Mouse (Mus musculus): Measurements from ENCODE around the gene Ninj2. TPM values are rescaled to one million over a fixed set of nuclear protein-coding genes. Genes with fewer than 3 reads are reported as not detected.

Ninj2 gene
- polyA plus RNA-seq, 1 experiment from 2014 or later: not detected

DNA sequence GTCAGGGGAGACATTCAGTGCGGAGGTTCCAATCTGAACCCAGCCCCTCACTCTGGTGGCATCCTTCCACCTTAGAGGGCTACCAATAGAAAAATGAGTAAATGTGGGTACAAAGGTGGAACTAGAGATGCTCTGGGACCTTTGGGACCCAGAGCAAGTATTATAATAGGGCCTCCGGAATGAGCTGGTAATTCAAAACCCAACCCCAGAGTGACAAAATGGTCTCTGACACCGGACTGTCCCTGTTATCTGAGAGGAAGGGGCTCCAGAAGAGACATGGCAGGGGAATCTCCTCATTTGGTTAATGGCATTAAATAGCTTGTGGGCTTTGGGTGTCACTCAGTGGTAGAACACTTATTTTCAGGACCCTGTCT lies 18.2 kb downstream of the Ninj2 start:
- peaks cover 14% of the 10 kb centered on the region for H3K4me1 ChIP-seq (replicated peaks; ENCODE audit: control insufficient read depth, insufficient read depth, low read length)
- no peak overlapping the region for H3K27ac ChIP-seq (ENCODE audit: low read depth, low read length)

DNA sequence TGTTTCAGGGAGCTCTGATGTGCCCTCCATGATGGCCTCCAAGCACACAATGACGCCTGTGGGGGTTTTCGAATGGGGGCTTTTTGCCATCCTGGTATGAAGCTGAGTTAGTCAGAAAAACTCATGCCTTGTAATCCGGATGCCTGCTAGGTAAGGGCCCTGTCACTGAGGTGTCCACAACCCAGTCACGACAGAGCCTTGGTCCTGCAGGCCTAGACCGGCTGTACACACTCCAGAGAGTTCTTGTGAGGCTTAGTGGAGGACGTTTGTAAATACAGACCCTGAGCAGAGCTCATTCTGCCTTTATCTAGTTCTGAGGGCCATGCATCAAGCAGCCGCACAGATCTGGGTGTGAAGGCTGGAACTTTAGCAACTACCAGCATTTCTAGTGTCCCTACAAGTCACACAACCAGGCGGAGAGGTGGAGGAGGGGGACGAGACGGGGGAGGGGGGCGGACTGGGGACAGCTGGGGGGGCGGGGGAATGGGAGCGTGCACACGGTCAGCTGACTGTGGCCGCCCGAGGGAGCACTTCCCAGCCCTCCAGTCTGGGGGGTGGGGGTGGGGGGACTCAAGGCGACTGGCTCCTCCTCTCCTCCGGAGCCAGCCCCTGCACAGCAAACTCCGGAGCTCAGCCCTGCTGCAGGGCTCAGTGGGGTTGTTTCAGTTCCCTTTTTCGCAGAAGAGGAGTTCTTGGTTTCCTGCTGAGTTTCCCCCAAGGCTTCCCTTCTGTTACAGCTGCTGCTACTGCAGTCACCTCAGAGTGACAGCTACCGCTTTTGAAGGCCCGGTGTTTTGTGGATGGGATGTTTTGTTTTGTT lies 19.0 kb downstream of the Ninj2 start:
- Histone ChIP-seq H3K4me2 (peak overlapping the region; percentile 69), H3K36me3 (ENCODE audit: control insufficient read depth, insufficient read depth, low read length) (no peaks in the 10 kb centered on the region), H3K27ac (ENCODE audit: low read depth, low read length) (peak overlapping the region; percentile 76), H3K4me3 (ENCODE audit: low read depth, low read length) (peak overlapping the region; percentile 39), H3K9me3 (ENCODE audit: control insufficient read depth, low read length) (no peaks in the 10 kb centered on the region), H3K4me1 (replicated peaks; ENCODE audit: control insufficient read depth, insufficient read depth, low read length) (peaks cover 14% of the 10 kb centered on the region), H3K9ac (ENCODE audit: low read depth, low read length) (peak overlapping the region; percentile 42), H3K27me3 (replicated peaks; ENCODE audit: control insufficient read depth, insufficient read depth, low read length) (no peaks in the 10 kb centered on the region)
- DNase-seq (ENCODE audit: low spot score): peak; percentile 75
- WGBS: 7% methylated on average over 22 of the region's 22 CpGs
- ATAC-seq (replicated peaks; ENCODE audit: low FRiP score): peak; percentile 92

More for the DNA sequence above, 18.2 kb downstream of the Ninj2 start:
- WGBS: 60% methylated on average over 3 of the region's 3 CpGs
- H3K9me3 ChIP-seq (ENCODE audit: control insufficient read depth, low read length): no peaks in the 10 kb centered on the region
- H3K4me3 ChIP-seq (ENCODE audit: low read depth, low read length): no peak overlapping the region
- ATAC-seq (replicated peaks; ENCODE audit: low FRiP score): no peak
- no peak overlapping the region for H3K4me2 ChIP-seq
- no peak for DNase-seq (ENCODE audit: low spot score)
- H3K9ac ChIP-seq (ENCODE audit: low read depth, low read length): no peak overlapping the region
- no peaks in the 10 kb centered on the region for H3K27me3 ChIP-seq (replicated peaks; ENCODE audit: control insufficient read depth, insufficient read depth, low read length)
- no peaks in the 10 kb centered on the region for H3K36me3 ChIP-seq (ENCODE audit: control insufficient read depth, insufficient read depth, low read length)

DNA sequence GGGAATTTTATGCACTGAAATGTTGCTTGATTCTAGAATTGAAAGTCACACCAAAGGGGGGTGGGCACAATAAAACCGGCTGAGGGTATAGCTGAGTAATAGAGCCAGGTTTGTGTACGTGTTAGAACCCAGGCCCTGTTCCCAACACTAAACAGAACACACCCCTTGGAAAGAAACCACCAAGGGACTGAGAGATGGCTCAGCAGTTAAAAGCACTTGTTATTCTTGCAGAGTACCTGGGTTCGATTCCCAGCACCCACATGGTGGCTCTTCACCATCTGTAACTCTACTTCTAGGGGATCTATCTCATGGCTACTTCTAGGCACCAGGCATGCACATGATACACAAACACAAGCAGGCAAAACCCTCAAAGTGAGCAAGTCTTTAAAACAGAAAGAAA lies 20.7 kb downstream of the Ninj2 start:
- Histone ChIP-seq H3K9ac (ENCODE audit: low read depth, low read length) (no peak overlapping the region), H3K4me1 (replicated peaks; ENCODE audit: control insufficient read depth, insufficient read depth, low read length) (peaks cover 14% of the 10 kb centered on the region), H3K4me3 (ENCODE audit: low read depth, low read length) (no peak overlapping the region), H3K27me3 (replicated peaks; ENCODE audit: control insufficient read depth, insufficient read depth, low read length) (no peaks in the 10 kb centered on the region), H3K4me2 (no peak overlapping the region), H3K9me3 (ENCODE audit: control insufficient read depth, low read length) (no peaks in the 10 kb centered on the region), H3K36me3 (ENCODE audit: control insufficient read depth, insufficient read depth, low read length) (no peaks in the 10 kb centered on the region), H3K27ac (ENCODE audit: low read depth, low read length) (no peak overlapping the region)
- 93% methylated on average over 3 of the region's 3 CpGs for WGBS
- DNase-seq (ENCODE audit: low spot score): no peak
- no peak for ATAC-seq (replicated peaks; ENCODE audit: low FRiP score)

DNA sequence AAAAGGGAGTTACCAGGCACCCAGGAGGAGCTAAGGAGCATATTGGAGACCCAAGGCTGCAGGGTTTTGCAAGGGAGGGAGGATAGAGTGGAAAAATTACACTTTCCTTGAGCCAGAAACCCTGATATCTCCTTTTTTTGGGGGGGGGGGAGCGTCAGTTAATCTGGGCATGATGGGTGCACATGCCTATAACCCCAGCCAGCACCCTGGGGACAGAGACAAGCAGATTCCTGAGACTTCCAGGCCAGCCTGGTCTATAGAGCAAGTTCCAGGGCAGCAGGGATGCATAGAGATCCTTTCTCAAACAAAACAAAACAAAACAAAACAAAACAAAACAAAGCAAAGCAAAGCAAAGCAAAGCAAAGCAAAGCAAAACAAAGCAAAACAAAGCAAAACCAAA lies 21.1 kb downstream of the Ninj2 start:
- Histone ChIP-seq H3K27me3 (replicated peaks; ENCODE audit: control insufficient read depth, insufficient read depth, low read length) (no peaks in the 10 kb centered on the region), H3K4me3 (ENCODE audit: low read depth, low read length) (no peak overlapping the region), H3K27ac (ENCODE audit: low read depth, low read length) (no peak overlapping the region), H3K9ac (ENCODE audit: low read depth, low read length) (no peak overlapping the region), H3K4me2 (no peak overlapping the region), H3K36me3 (ENCODE audit: control insufficient read depth, insufficient read depth, low read length) (no peaks in the 10 kb centered on the region), H3K4me1 (replicated peaks; ENCODE audit: control insufficient read depth, insufficient read depth, low read length) (peaks cover 12% of the 10 kb centered on the region), H3K9me3 (ENCODE audit: control insufficient read depth, low read length) (no peaks in the 10 kb centered on the region)
- ATAC-seq (replicated peaks; ENCODE audit: low FRiP score) (no peak), DNase-seq (ENCODE audit: low spot score) (no peak)
- WGBS: 67% methylated on average over 1 of the region's 1 CpGs

DNA sequence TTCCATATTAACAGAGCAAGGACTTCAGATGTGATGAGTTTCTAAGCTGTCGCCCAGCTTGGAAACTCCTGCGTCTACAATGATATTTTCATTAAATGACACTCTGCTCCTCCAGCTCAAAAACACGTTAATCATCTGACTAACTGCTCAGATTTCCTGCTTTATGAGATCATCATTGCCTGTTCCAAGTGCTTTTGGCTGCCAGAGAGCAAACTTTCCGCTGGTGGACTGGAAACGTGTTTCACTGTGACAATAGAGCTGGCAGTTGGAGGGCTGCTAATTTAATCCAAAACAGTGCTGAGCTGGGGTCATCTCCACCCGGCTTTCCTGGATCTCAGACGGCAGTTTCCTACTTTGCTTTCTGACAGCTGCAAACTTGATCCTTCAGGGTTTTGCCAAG lies 21.5 kb downstream of the Ninj2 start:
- no peak overlapping the region for H3K4me2 ChIP-seq
- 47% methylated on average over 7 of the region's 7 CpGs for WGBS
- H3K4me3 ChIP-seq (ENCODE audit: low read depth, low read length): no peak overlapping the region
- H3K36me3 ChIP-seq (ENCODE audit: control insufficient read depth, insufficient read depth, low read length): no peaks in the 10 kb centered on the region
- no peak for ATAC-seq (replicated peaks; ENCODE audit: low FRiP score)
- no peak overlapping the region for H3K9ac ChIP-seq (ENCODE audit: low read depth, low read length)
- no peaks in the 10 kb centered on the region for H3K9me3 ChIP-seq (ENCODE audit: control insufficient read depth, low read length)
- H3K27me3 ChIP-seq (replicated peaks; ENCODE audit: control insufficient read depth, insufficient read depth, low read length): no peaks in the 10 kb centered on the region
- DNase-seq (ENCODE audit: low spot score): no peak
- peak overlapping the region; percentile 3; the same call in 1 of the 2 replicates for H3K27ac ChIP-seq (ENCODE audit: low read depth, low read length)
- peaks cover 11% of the 10 kb centered on the region for H3K4me1 ChIP-seq (replicated peaks; ENCODE audit: control insufficient read depth, insufficient read depth, low read length)

DNA sequence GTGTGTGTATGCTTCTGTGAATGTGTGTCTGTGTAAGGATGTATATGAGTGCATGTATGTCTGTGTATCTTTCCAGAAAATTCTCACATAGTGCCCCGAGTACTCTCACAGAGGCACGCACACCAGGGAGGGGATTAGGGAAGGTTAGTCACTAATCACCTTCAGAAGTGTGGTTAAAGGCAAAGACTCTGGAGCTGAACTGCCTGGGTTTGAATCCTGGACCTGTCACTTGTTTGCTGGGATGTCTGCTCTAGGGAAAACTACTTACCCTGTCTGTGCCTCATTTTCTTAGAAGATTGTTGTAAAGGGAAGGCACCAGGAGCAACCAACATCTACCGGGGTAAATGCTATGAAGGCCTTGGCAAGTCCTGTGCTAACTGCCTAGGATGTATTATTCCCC lies 22.3 kb downstream of the Ninj2 start:
- Histone ChIP-seq H3K27ac (ENCODE audit: low read depth, low read length) (no peak overlapping the region), H3K4me1 (replicated peaks; ENCODE audit: control insufficient read depth, insufficient read depth, low read length) (peaks cover 11% of the 10 kb centered on the region), H3K9me3 (ENCODE audit: control insufficient read depth, low read length) (no peaks in the 10 kb centered on the region), H3K9ac (ENCODE audit: low read depth, low read length) (no peak overlapping the region), H3K4me2 (no peak overlapping the region), H3K27me3 (replicated peaks; ENCODE audit: control insufficient read depth, insufficient read depth, low read length) (no peaks in the 10 kb centered on the region), H3K36me3 (ENCODE audit: control insufficient read depth, insufficient read depth, low read length) (no peaks in the 10 kb centered on the region), H3K4me3 (ENCODE audit: low read depth, low read length) (no peak overlapping the region)
- DNase-seq (ENCODE audit: low spot score) (no peak), ATAC-seq (replicated peaks; ENCODE audit: low FRiP score) (no peak)
- WGBS: 72% methylated on average over 3 of the region's 3 CpGs

DNA sequence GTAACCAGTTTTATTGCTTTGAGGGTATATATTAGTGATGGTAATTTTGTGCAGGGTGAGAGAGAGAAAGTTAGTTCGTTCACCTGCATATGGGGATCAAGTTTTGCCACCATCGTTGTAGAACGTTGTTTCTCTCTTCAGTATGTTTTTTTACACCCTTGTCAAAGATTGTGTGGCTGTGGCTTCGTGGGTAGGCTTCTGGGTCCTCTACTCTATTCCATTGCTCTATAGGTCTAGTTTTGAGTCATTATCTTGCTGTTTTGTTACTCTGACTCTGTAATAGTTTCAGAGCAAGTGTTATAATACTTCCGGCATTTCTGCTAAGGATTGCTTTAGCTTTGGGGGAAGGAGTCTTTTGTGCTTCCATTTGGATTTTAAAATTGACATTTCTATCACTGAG lies 26.7 kb downstream of the Ninj2 start:
- Histone ChIP-seq H3K4me3 (ENCODE audit: low read depth, low read length) (no peak overlapping the region), H3K36me3 (ENCODE audit: control insufficient read depth, insufficient read depth, low read length) (no peaks in the 10 kb centered on the region), H3K4me1 (replicated peaks; ENCODE audit: control insufficient read depth, insufficient read depth, low read length) (no peaks in the 10 kb centered on the region), H3K9me3 (ENCODE audit: control insufficient read depth, low read length) (no peaks in the 10 kb centered on the region), H3K27me3 (replicated peaks; ENCODE audit: control insufficient read depth, insufficient read depth, low read length) (no peaks in the 10 kb centered on the region), H3K9ac (ENCODE audit: low read depth, low read length) (no peak overlapping the region), H3K27ac (ENCODE audit: low read depth, low read length) (no peak overlapping the region), H3K4me2 (no peak overlapping the region)
- ATAC-seq (replicated peaks; ENCODE audit: low FRiP score) (no peak), DNase-seq (ENCODE audit: low spot score) (no peak)
- WGBS: 72% methylated on average over 5 of the region's 5 CpGs

DNA sequence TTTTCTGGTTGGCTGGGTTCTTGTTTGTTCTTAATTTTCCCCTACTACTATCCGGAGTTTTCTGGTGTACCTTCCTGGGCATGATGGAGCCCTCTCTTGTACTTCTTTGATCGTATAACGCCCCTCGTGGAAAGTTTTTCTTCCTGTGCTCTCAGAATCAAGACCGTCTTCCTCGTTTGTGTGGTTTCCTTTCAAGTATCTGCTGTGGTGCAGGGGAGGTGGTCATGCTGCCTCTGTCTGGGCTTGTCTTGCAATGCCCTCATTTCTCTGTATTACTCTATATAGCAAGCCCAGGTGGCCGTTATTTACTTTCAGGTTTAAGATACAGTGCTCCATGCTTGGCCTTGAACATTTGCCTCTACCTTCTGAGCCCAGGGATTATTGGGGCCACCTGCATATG lies 31.5 kb downstream of the Ninj2 start:
- Histone ChIP-seq H3K9me3 (ENCODE audit: control insufficient read depth, low read length) (no peaks in the 10 kb centered on the region), H3K4me3 (ENCODE audit: low read depth, low read length) (no peak overlapping the region), H3K36me3 (ENCODE audit: control insufficient read depth, insufficient read depth, low read length) (no peaks in the 10 kb centered on the region), H3K27ac (ENCODE audit: low read depth, low read length) (no peak overlapping the region), H3K4me1 (replicated peaks; ENCODE audit: control insufficient read depth, insufficient read depth, low read length) (no peaks in the 10 kb centered on the region), H3K4me2 (no peak overlapping the region), H3K27me3 (replicated peaks; ENCODE audit: control insufficient read depth, insufficient read depth, low read length) (no peaks in the 10 kb centered on the region), H3K9ac (ENCODE audit: low read depth, low read length) (no peak overlapping the region)
- WGBS: 56% methylated on average over 7 of the region's 7 CpGs
- ATAC-seq (replicated peaks; ENCODE audit: low FRiP score) (no peak), DNase-seq (ENCODE audit: low spot score) (no peak)

DNA sequence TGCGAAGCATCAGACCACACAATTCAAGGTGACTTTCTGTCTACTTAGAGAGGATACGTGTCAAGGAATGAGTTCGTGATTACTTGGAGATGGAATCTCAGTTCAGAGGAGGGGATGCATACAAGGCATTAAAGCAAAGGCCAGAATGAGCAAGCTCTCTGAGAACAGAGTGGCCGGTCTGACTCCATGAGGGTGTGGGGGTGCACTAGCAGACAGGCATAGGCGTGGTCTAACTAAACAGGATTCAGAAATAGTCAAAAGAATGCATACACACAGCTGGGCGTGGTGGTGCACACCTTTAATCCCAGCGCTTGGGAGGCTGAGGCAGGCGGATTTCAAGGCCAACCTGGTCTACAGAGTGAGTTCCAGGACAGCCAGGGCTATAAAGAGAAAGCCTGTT lies 33.3 kb downstream of the Ninj2 start:
- DNase-seq (ENCODE audit: low spot score): no peak
- H3K4me1 ChIP-seq (replicated peaks; ENCODE audit: control insufficient read depth, insufficient read depth, low read length): no peaks in the 10 kb centered on the region
- no peaks in the 10 kb centered on the region for H3K27me3 ChIP-seq (replicated peaks; ENCODE audit: control insufficient read depth, insufficient read depth, low read length)
- 89% methylated on average over 8 of the region's 8 CpGs for WGBS
- H3K9ac ChIP-seq (ENCODE audit: low read depth, low read length): no peak overlapping the region
- H3K27ac ChIP-seq (ENCODE audit: low read depth, low read length): no peak overlapping the region
- no peak for ATAC-seq (replicated peaks; ENCODE audit: low FRiP score)
- no peaks in the 10 kb centered on the region for H3K36me3 ChIP-seq (ENCODE audit: control insufficient read depth, insufficient read depth, low read length)
- H3K9me3 ChIP-seq (ENCODE audit: control insufficient read depth, low read length): no peaks in the 10 kb centered on the region
- H3K4me3 ChIP-seq (ENCODE audit: low read depth, low read length): no peak overlapping the region
- H3K4me2 ChIP-seq: no peak overlapping the region

All from liver, embryonic 11.5 days (tissue).